Mouse (Mus musculus) 416B (cell line): ENCODE data around the gene Alpl.

Experiments used
- DNase-seq: peaks from one replicate; pipeline ENCODE4 v3.0.0; 2011; ENCODE audit warnings: low read depth

The Alpl gene

DNA sequence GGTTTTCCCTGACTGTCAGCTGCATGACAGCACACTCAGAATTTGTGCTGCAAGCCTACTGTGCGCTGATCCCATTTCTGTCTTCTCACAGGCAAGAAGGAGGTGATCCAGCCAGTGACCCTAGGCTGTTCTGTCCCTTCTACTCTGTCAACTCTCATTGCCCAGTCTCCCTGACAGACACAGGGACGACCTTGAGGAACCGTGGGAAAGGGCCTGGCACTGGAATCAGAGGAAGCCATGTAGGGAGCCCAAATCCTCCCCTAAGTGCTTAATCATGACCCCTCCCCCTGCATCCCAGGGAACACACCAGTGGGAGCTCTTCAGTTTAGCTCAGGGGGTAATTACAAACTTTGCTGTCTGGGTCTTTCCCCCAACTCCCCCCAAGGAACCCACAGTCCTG is 58.4 kb downstream of the Alpl start:
- DNase-seq = no peak

DNA sequence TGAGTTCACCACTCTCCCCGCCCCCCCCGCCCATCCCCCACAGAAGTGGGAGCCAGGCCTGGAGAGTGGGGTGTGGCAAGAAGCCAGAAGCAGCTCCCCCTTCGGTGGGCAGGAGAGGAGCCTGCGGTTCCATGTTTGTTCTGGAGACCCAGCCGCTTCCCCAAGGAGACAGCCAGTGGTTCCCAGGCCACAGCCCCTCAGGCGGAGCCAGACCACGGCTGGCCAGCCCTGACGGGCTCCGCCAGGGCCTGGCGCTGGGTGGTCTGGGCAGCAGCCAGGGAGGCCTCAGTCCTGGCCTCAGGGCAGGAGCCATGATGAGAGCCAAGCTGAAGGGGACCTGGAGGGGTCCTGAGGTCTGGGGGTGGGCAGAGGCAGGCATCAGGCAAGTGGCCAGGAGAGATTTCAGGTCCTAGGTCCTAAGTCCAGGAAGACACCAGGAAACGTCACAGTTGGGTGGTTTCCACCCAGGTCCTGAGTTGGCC is 59.9 kb downstream of the Alpl start:
- no peak for DNase-seq

DNA sequence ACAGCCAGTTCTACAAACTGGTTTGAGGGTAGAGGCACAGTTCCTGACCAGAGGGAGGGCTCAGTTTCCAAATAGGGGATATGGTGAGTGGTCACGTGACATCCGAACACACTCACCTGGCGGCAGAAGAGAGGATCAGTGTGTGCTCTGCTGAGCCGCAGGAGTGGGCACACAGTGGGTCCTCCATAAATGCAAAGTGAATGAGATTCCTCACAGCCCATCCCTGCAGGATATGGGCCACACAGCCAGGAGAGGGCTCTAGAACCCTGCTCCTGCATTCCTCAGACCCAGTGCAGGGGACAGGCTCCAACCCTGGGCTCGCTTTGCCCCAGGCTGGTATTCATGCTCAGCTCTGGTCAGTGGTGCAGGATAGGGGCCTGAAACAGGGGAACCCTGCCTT is 62.7 kb downstream of the Alpl start:
- DNase-seq = no peak

DNA sequence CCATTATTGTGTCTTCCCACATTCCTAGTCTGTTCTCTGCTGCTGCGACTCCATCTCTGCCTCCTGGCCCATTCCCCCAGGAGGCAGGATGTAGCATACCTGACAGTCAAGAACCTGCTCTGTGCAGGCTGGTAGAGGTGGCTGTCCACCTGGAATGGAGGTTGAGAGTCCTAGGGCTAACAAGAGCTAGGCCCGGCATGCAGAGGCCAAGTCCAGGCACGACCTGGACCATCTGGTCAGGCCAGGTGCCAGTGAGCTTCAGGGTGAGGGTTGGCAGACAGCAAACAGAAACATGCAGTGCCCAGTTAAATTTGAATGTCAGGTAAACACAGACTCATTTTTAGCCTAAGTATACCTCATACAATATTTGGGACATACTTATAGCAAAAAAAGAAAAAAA is 63.2 kb downstream of the Alpl start:
- DNase-seq = no peak

DNA sequence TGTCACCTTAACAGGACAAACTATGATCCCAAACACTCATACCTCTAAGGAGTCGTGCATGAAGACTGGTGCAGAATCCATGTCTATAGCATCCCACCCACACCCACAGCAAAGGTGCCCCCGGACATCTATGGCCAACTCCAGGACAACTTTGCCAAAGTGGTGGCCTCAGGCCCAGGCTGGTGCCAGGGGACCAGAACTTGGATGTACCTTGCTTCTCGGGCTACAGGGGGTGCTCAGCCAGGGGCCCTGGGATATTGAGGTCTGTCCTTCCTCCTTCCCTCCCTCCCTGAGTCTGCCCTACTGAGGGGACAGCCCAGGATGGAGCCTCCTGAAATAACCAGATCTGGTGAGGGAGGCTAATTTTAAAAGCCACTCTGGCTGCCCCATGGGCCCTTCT is 63.8 kb downstream of the Alpl start:
- DNase-seq = no peak

DNA sequence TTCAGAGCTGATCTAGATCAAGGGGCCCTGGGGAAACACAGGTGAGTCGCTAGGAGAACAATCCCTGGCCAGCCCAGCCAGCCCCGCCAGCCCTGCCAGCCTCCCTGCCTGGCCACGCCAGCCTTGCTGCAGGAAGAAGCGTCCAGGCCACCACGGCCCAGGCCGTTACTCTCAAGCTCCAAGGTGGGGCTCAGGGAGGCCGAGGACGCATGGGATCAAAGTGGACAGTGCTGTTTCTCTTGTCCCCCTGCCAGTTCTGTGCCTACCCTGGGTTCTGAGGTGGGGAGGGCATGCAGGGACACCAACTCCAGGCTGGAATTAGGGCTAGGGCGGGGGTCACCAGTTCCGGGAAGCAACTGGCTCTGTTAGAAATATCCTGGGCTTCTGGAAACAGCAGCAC is 64.3 kb downstream of the Alpl start:
- no peak for DNase-seq

DNA sequence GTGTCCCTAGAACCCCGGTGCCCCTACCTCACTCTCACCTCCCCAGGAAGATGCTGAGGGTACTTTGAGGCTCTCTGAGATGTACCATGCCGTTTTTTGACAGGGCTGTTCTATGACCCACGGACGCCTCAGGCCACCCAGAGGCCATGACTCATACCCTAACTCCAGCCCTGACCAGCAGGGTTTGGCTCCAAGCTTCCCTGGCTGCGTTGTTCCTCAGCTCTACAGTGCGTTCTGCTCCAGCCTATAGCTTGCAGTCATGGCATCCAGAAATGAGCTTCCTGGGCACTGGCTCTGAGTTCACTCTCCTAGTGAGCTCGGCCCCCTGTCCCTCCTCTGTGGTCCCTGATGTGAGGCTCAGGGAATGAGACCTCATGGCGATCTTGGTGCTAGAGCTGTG is 65.4 kb downstream of the Alpl start:
- no peak for DNase-seq

DNA sequence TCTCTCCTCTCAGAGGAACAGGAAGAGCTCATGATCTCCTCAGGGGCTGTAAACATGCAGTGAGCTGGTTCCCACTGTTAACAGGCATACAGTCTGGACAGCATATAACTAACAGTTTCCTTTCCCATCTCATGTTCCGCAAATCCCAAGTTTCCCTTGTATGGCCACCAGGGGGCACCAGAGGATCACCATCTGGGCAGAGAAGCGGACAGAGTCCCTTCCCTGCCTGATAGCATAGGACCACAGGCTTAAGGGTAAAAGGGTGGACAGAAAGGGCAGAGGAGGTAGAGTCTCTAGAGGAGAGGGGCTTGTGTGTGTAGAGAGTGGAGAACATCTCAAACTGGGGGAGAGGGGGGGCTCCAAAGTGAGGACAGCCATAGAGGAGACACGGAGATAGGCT is 66.0 kb downstream of the Alpl start:
- peak; percentile 85 for DNase-seq

DNA sequence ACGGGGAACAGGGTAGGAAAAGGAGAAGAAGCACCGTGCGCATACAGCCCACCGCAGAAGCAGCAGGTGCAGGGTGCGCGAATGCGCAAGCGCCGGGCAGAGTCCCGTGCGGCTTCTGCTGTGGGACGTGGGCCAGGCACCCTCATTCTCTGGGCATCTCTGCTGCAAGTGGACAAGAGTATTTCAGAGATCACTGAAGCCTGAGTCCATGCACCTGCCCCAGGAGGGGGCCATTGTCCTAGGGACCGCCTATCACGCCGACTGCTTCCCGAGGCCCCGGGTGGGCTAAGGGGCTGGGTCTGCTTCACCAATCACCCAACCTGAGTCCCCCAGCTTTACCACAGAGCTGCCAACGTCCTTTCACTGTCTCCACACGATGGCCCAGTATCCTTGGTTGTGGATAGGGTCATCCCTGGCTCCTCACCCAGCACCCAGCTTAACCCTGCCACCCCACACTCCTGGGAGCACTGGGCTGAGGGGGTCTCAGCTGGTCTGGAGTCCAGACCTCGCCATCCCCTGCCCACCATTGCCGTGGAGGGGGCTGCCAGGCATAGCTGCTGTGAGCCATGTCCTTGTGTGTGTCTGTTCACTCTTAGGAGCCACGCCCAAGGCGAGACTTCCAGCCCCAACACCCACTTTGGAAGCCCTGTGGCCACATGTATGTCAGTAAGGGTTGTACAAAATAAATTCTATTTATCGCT is 66.9 kb downstream of the Alpl start:
- DNase-seq = no peak

DNA sequence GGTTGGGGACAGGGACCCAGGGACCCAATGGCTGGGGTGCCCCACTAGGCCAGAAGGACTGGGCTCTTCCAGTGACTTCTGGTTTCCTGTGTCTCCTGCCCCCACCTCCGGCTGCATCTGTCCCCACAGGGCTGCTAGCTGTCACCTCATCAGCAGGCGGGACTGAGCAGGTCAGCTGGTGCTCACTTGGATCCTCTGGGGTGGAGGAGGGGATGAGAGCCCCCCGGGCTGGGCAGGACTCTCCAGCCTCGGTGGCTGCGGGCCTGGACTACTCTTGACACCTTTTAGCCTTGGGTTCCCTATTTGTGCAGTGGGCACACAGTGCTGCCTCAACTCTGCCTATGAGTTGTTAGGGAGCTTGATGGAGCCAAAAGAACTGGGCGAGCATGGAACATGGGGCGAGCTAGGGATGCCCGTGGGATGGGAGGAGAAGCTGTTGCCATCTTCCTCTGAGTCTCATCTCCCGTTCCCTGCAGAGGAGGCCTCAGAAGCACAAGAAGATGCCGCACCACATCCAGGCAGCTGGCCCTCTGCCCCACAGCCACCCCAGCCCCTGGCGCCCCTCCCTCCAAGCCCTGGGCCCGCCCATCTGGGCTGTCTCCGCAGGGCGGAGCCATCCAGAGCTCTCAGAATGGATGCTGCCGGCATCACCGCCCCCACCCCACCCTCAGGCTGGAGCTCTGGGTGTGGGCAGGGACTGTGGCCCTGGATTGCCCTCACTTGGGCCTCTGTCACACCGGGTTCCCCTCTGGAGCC is 67.6 kb downstream of the Alpl start:
- DNase-seq = no peak

DNA sequence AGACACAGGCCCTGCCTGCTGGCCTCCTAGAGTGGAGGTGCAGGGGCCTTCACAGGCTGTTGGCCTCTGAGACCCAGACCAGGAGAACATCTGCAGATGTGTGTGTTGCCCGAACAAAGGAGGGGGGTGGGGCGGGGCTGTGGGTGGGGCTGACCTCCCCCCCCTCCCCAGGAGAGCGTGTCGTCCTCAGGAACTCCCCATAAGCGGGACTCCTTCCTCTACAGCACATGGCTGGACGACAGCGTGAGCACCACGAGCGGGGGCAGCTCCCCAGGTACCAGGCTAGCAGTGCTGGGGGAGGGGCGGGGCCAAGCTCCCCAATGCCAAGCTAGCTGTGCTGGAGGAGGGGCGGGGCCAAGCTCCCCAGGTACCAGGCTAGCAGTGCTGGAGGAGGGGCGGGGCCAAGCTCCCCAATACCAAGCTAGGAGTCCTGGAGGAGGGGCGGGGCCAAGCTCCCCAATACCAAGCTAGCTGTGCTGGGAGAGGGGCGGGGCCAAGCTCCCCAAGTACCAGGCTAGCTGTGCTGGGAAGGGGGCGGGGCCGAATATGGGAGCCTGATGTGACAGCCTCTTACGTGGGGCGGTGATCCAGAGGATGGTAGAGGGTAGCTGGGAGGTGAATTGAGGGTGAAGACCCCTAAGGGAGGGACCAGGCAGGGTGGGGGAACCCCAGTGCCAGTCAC is 68.5 kb downstream of the Alpl start:
- no peak for DNase-seq

DNA sequence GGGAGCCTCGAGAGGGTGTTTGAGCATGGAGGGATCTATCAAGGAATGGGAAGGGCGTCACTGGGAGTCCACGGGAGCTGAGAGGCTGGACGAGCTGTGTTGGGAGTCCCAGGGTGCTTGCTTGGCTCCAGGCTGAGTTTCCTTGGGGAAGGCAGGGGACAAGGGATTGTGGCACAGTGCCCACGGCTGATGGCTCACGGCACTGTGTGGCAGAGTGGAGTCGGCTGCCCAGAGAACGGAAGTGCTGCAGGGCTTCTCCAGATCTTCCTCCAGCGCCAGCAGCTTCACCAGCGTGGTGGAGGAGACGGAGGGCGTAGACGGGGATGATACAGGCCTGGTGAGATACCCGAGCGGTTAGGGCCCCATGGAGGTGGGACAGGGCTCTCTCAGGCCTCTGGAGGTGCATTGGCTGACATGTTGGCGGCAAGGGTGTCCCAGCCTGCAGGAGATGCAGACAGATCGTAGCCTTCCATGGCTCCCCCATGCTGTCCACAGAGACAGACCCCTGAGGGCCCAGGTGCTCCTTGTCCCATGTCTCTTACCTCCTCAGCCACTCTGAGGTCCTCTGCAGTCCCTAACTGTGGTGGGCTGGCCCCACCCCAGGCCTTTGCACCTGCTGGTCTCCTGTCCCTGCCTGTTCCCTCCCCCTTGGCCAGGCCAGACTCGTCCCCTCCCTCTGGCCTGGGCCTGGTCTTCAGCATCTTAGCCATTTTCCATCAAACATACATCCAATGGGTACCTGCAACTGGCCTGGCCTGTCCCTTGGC is 69.3 kb downstream of the Alpl start:
- no peak for DNase-seq

DNA sequence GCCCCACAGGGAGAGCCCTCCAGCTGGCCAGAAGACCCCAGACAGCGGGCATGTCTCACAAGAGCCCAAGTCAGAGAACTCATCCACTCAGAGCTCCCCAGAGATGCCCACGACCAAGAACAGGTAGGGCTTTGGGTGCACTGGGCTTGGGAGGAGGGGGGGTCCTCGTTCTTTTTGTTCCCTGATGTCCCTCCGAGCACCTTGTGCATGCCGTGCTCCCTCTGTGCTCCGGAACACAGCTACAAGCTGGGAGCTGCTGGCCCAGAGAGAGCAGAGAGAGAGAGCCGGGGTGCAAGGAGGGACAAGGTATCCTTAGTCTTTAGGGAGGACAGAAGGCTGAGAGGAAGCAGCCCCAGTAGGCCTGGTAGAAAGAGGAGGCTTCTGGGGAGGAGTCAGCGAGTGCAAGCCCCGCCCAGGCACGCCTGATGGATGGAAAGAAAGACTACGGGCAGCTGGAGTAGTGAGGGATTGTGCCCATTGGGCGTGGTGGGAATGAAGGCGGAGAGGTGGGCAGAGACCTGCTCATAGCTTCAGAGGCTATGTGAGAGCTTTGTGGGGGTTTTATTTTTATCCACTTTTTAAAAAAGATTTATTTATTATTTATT is 70.5 kb downstream of the Alpl start:
- no peak for DNase-seq

DNA sequence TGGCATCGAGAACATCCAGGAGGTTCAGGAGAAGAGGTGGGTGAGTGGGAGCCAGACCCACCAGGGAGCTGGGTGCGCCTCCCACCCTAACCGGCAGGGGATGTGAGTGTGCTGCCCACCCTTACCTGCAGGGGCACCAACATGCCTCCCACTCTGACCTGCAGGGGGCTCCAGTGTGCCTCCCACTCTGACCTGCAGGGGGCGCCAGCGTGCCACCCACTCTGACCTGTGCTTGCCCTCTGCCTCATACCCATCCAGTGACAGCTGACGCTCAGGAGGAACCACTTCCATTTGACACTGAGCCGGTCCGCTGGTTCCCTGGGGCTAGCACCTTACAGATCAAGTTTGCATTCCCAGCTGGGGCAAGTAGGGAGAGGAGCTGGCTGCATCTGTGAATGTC is 71.4 kb downstream of the Alpl start:
- DNase-seq = peak; percentile 62

DNA sequence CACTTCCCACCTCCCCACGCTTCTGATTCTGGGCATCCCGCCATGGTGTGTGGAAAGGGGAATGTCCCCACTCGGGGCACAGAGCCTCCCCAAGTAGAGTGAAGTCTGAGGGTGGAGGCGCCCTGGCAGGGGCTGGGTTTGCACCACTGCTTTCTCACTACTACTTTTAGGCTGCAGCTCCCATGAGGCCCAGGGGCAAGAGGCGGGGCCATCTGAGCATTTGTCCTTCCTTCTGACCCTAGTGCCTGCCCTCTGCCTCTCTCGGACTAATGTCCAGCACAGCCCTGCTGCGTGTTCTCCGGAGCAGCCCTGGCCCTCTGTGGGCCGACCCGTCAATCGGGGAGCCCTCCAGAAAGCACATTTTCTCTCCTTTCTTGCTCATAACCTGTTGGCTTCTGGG is 72.0 kb downstream of the Alpl start:
- no peak for DNase-seq

DNA sequence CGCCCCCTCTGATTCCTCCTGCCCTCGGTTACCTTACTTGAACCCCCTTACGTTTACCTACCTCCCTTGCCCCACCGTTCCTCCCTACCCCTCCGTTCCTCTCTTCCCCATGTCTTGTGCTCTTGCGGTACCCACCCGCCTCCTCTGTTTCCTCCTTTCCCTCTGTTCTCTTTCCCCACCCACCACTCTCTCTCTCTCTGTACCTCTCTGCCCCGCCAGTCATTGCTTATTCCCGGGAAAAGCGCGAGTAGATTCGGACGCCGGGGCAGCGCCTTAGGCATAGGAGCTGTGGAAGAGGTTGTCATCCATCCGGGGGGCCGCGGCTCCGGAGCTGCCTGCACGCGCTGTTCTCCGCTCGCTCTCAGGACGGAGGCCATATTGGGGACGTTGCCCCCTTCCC is 72.7 kb downstream of the Alpl start:
- no peak for DNase-seq

DNA sequence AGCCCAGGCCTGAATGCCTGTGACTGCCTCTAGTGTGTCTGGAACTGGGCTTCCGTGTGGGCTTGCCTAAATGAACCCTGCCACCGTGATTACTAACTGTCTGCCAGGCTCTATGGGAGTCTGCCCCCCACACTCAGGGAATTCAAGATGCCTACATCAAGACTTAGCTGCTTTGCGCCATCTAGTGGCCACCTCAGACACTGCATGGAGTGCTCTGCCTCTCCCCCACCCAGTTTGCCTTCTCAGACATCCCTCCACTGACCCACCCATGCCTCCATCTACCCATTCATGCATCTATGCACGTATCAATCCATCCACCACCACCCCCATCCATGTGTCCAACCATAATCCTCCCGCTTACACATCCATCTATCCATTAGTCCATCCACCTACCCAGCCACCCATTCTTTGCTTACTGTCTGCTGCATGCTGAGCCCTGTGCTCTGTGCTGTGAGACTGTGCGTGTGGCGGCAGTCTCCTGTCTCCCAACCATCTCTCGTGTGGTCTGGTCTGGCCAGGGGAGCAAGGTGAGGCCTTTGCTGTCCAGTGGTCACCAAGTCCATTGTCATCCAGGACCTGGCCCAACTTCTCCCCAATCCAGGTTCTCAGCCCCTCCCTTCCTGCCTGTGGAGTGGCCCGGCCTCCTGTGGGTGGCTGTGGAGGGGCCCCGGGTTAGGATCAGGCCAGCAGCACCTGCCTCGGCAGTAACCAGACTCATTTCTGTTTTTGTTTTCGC is 73.3 kb downstream of the Alpl start:
- DNase-seq = peak; percentile 58

DNA sequence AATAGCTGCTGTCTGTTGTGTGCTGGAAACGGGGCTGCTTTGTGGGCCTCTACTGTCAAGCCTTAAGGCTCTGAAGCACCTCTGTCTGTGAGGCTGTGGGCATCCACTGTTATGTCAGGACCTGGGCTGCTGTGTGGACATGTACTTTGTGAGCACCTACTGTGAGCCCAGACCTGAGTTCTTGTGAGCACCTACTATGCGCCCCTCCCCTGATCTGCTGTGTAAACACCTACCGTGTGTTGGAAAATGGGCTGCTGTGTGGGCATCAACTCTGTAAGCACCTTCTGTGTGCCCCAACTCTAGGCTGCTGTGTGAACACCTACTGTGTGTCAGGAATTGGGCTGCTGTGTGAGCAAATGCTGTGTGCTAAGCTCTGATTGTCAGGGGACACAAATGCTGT is 74.0 kb downstream of the Alpl start:
- no peak for DNase-seq

DNA sequence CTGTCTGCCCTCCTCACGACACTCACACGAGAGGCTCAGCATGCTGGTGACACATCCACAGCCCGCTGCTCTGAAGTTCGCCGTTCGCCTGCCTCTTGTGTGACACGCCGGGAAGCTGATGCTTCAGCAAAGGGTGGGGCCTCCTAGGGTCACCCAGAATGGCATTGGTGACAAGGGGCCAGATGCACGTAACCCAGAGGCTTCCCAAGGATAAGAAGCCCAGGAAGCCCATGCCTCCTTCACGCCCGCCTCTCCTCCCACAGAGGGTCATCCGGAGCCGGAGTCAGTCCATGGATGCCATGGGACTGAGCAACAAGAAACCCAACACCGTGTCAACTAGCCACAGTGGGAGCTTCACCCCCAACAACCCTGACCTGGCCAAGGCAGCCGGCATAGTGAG is 74.6 kb downstream of the Alpl start:
- no peak for DNase-seq

DNA sequence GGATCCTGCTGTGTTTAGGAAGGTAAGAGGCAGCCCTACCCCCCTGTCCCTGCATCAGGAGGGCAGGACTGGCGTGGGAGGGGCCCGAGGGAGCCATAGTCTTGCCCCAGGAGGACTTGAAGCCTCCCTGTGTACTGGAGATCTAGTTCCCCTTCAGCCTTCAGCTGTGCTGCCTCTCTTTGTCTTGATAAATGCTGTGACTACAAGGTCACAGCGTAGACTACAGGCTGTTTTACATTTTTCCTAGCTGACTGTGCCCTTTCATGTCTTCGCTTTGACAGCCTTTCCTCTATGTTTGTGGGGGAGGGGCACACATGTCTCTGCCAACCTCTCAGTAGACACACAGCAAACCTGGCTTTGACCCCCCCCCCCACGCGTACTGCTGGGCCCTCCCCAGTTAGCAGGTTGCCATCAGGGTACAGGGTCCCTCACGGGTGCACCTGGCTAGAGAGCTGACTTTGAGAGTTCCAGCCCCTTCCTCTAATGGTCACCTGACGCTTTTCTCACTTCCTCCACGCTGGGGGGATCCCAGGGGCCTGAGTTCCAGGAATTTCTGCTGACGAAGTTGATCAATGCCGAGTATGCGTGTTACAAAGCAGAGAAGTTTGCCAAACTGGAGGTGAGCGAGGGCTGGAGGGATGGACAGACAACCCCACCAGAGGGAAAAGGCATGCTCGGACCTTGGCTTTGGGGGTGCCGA is 76.7 kb downstream of the Alpl start:
- DNase-seq = no peak

DNA sequence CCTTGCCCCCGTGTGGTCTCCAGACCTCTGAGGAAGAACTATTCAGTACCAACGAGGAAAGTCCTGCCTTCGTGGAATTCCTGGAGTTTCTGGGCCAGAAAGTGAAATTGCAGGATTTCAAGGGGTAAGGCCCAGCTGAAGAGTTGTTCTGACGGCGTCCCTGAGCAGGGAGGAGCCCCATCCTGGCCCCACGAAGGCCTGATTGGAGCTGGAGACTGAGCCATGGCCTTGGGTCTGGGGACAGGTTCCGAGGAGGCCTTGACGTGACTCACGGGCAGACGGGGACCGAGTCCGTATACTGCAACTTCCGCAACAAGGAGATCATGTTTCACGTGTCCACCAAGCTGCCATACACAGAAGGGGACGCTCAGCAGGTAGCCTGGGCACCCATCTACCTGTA is 78.5 kb downstream of the Alpl start:
- no peak for DNase-seq
